Mouse (Mus musculus) lung, postnatal 14 days (tissue): ENCODE measurements around the gene Ncor2.

Experiments used
- DNase-seq: peaks from one replicate; pipeline ENCODE4 v3.0.0; 2021

Gene Ncor2

DNA sequence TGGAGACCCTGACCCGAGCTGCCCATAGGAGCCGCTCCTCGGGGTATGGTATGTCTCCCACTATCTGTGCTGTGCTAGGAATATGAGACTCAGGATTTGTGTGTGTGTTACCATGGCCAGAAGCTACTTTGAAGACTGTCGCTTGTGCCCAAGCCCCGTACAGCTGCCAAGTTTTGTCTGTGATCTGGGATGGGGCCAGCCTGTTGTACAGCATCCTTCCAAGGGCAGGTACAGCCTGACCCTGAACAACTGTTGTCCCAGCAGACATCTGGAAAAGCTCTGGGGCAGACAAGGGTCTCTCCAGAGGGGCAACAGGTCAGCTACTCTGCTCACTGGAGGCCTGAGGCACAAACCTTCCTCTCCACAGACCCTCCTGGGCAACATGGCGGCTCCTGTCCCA, 95.3 kb downstream of the Ncor2 start:
- no peak for DNase-seq

DNA sequence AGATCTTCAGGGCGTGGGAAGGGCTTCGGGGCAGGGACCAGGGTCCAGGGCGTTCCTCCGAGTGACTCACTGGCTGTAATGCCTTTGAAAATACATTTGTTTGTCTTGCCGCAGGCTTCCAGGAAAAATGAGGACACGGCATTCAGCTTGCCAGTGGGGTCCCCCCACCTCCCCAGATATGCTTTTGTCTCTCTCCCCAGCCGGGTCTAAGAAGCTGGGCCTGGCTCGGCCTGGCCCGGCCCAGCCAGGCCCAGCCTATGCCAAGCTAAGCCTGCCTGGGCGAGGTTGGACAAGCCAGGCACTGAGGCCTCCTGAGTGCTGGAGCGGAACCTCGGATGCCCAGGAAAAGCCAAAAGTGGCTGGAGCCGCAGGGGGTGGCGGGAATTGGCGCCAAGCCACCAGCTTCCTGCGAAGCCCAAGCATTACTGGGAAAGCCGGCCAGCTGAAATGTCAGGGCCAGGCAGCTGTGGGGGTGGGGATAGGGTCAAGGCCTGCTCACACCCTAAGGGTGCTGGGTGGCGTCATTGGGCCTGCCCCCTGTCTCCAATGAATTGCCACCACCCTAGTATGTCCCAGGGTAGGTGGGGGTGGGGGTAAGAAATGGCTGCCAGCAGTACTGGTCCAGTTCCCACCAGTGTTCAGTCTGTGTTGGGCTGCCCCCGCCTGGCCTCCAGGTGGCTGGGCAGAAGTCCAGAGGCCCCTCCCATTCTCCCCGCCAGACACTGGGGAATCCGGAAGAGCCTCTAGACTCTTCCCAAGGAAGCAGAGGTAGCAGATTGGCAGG, 97.5 kb downstream of the Ncor2 start:
- DNase-seq = peak; percentile 91

DNA sequence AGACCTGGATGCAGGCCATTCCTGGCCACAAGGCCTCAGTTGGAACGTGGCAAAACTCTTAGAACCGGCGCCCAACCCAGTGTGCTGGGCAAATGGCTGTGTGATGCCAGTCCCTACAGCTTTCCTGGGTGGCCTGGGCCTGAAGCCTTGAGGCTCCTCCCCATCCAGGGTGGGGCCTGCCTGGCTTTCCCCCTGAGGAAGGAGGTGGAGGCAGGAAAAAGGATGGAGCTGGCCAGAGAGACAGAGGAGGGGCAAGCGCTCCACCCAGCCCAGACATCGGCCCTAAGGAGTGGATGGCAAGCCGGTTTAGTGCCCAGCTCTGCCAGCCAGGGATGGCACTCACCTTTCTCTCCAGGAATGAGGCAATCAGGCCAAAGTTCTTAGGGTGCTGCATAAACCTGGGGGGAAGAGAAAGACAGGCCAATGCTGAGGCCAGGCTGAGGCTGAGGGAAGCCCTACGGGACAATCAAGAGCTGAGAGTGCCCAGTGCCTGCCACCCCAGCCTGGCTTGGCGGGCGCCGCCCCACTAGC, 98.2 kb downstream of the Ncor2 start:
- peak; percentile 61 for DNase-seq

DNA sequence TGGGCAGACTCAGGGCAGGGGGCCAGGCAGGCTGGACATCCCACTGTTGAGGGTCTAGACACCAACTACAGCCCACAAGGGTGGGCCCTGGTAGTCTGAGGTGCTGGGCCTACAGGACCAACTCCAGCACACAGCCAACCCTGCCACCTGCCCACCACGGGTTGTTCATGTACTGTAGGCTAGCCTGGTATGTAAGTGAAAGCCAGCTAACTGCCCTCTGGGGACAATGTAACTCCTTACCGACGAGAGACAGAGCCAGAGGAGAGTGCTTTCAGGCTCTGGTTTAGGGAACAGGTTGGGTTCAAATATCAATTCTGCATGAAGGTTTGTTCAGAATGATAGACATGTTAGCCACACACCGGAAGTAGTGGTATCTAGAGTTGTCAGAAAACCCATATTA, 98.7 kb downstream of the Ncor2 start:
- no peak for DNase-seq

DNA sequence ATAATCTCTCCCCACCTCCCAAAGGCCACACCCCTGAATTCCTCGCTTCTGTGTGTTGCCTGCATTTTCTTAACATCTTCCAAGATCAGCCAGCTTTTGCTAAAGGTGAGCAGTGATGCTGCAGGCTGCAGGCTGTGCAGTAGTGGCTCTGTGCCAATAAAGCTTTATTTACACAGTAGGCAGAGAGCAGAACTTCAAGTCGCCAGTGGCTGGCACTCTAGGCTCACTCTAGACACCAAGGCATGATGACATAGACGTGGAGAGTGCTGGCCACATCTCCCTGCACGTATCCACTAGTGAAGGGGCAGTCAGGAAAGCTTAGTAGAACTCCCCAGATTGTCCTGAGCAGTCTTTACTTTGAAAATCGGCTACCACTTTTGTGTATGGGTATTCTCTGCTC, 100.8 kb downstream of the Ncor2 start:
- DNase-seq = no peak

DNA sequence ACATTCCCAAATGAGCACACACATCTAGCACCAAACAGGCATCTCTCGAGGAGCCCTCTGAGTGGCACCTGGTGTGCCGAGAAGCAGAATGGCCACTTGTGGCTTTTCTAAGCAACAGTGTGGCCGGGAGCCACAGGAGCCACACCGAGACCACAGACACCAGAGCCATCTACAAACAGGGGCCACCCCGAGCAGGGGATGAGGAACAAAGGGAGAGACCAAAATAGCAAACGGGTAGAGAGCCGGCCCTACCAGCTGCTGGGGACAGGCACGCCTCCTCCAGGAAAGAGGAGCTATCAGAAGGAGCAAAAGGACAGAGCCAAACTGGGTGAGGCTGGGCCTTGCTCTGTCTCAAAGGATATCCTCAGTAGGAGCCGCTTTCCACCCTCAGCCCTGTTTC, 102.8 kb downstream of the Ncor2 start:
- no peak for DNase-seq

DNA sequence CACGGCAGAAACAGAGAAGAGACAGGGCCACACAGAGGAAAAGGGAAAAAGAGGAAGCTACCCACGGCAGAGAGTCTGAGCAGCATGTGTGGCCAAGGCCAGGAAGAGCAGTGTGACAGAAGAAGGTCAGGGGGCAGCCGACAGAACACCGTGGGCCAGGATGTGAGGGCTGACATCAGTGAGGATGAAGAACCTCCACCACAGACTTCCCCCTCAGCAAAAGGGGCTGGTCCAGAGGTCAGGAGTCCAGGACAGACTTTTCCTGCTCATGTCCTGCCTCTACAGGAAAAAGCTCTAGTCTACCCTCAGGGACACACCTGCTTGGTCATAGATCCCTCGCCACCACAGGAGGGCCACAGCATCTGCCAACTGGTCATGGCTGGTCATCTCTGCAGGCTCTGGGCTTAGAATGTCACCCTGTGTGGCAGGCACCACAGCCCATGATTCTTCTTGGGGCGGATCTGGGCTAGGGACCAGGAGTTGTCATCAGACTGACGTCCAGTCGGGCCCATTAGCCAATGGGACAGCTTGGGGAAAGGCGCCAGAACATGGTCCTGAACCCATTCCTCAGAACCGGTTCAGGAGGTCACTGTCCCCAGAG, 104.3 kb downstream of the Ncor2 start:
- no peak for DNase-seq

DNA sequence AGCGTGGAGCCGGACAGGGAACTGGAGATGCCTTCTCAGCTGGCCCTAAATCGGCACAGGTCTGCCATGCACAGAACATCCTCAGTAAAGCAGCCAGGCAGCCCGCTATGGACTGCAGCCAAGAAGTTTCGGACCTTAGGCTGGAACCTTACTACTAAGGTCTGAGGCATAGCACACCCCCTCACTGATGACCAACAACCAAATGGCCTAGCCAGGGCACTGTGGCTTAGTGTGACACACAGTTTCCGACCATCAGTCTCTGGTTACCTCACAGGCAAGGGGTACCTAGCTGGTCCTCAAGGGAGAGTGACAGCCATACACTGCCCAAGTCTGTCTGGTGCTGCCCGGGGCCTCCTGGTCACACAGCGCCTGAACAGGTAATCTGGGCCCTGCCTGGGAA, 105.1 kb downstream of the Ncor2 start:
- no peak for DNase-seq

DNA sequence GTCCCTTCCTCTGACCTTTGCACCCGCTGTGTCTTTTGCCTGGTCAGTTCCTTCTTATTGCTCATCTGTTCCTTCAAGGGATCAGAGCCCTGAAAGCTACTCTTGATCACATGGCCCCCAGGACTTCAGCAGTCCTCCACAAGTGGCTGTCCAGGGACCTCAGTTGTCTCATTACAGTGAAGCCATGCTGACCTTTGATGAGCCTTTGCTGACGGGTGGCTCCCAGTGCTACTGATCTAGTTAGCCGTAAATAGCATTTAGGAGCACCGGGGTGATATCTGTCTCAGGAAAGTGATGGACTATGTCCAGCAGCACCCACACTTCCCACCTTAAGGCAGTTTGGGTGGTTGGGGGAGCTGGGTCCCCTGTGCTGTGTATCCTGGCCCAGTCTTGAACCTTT, 105.7 kb downstream of the Ncor2 start:
- DNase-seq = no peak

DNA sequence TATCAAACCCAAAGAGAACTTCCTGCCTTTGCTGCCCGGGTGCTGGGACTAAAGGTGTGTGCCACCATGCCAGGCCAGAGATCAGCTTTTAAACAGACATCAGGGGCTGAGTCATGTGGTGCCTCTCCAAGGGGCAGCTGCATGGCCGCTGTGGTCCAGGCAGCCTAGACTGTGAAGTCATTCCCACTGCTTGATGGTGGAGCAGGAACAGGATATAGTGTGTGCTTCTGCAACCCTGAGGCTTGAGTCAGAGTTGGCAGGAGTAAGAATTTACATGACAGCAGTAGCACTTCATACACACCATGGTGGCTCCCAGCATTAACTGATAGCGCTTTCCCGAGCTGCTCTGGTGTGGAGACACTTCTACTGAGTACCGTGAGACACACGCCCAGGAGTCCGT, 106.6 kb downstream of the Ncor2 start:
- DNase-seq = peak; percentile 47

DNA sequence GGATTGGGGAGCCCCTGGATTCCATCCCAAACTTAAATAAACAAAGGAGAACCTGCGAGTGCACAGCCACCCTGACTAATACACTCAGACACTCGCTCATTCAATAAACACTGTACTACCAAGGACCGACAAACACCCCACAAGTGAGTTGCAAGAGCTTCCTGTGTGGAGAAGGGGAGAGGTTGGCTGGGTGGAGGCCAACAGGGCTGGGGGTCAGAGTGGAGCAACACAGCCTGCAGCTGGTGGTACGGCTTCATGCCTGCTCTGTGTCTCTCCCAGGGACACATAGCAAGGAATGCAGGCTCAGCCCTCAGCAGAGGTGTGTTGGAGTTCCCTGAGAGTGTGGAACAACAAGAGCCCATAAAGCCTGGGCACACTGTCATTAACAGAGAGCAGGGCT, 107.1 kb downstream of the Ncor2 start:
- DNase-seq = peak; percentile 77

DNA sequence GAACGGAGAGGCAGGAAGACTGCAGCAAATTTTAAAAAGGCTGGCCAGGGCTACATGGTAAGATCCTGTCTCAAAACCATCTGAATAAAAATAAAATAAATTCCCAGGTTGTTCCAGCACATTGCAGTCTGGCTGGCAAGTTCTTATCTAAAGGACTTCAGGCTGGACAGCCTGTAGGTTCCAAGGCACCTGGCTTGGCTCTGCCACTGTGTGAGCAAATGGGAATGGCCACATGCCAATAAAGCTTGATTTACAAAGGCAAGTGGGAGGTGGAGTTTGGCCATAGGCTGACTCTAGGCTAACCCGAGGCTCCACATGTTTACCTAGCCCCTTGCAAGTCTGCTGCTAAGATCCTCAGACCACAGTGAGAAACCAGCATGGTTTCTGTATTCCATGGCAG, 108.6 kb downstream of the Ncor2 start:
- peak; percentile 56 for DNase-seq

DNA sequence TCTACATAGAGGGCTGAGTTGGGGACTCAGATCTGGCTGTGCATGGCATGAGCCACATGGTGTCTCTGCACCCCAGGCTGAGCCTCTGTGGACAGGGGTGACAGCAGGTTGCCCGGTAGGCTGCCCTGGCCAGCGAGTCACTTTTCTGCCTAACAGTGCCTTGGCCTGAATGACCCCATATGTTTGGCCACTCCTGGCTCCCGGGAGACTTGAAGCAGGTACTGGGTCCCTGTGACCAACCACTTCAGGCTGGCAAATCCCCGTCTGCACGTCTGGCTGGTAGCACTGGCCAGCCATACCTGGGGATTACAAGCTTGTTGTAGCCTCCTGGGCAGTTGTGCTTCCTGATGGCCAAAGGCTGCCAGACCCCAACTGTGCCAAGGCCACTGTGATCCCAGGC, 109.1 kb downstream of the Ncor2 start:
- no peak for DNase-seq

DNA sequence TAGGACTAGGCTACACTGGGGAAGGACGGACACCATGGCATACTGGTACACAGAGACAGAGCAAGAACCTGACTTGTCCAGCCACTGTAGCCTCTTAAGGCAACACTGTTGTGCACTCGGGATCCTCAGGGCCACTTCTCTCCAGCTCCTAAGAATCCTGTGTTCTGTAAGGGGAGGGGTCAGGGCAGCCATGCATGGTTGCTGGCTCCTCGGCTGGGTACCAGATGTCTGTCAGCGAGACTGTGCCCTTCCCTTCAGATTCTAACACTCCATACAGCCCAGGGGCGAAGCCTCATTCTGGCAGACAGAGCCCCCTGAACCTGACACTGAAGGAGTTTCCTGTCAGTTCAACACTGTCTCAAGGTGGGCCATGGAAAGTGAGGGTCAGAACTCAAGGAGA, 109.6 kb downstream of the Ncor2 start:
- no peak for DNase-seq

DNA sequence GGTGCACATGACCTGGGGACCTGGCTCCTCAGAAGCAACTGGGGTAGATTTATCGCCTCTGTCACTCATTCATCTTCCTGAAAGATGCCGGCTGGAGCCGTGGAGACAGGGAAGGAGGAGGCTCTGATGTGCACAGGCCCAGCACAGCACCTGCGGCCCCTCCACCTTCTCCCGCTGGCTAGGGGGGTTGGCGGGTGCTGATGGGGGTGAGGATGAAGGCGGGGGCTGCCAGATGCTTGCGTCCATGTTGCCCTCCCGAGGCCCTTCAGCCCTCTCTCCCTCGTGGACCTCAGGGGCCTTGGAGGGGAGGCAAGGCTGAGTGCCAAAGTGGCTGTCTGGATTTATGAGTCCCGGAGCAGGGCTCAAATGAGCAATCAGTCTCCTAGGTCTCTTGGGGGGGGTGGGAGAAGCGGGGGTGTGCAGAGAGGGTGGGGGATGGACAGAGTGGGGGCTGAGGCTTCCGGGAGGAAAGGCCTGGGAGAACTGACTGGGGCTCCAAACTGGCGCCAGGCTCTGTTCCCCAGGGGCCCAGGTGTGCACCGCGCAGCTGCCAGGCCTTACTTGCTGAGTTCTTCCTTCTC, 110.6 kb downstream of the Ncor2 start:
- no peak for DNase-seq

DNA sequence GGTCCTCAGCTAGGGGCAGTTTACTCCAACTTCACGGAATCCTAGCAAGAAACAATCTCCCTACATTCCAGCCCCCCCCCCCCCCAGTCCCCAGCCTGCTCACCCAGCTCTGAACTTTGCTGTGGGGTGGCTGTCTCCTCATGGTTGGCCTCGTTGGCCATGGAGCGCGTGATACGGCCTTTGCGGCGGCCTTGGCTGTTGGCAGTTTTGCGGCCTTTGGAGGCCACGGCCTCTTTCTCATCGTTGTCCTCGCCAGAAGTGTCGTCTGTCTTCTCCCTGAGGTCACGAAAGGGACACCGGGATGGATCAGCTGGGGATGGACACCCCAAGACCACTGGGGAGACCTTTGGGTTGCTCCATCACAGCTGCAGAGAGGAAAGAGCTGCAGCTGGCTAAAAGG, 111.3 kb downstream of the Ncor2 start:
- no peak for DNase-seq

DNA sequence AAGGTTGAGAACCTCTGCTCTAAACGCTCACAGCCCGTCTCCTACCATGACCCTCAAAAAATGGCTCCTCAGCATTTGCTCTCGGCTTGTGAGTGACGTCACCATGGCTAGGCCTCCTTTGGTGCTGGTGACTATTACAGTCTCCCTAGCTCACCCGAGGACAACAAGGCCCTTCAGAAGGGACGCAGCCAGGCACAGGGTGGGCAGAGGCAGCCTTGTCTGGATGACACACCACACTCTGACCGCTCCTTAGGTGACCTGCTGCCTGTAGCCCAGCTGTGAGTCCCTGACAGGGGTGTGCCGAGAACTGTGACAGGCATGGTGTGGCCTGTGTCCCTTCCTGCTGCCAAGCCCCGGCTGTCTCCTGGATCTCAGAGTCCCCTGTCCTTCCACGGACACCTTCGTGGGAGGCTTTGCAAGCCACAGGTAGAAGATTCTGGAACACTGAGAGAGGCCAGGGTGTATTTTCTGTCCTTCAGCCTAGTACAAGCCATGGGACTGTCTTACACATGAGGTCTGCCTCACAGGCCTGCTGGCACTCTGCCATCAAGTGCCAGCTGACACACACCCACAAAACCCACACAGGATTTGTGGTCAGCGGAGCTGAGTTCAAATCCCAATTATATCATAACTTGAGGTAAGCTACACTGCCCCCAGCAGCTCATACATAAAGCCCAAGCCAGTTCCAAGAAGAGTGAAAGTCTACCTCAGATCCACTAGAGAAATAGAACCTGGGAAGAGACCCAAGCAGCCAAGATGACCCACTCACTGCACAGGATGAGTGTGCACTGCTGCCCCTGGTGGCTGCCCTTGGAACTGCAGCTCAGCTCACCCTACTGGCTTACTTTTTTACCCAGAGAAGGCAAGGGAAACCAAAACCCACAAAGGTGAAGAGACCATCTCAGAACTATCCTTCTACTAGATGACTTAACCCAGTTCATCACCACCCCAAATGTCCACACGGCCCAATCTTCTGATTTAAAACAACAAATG, 112.2 kb downstream of the Ncor2 start:
- peak; percentile 91 for DNase-seq

DNA sequence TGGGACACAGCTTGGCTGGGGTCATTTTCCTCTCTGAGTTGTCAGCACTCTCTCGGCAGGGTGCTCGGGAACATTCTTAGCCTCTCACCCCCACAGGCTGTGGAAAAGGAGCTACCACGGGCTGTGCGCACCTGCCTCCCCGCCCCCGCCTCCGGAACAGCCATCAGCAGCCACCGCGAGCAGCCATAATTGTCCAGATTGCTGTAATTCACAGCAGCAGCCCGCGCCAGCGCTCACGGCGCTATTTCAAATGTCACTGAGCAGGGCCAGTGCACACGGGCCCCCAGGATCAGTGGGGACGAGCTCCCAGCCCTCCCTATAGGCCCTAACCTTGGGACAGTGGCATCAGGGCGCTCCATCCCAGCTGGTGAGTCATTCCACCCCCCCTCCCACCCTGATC, 116.0 kb downstream of the Ncor2 start:
- DNase-seq = no peak

DNA sequence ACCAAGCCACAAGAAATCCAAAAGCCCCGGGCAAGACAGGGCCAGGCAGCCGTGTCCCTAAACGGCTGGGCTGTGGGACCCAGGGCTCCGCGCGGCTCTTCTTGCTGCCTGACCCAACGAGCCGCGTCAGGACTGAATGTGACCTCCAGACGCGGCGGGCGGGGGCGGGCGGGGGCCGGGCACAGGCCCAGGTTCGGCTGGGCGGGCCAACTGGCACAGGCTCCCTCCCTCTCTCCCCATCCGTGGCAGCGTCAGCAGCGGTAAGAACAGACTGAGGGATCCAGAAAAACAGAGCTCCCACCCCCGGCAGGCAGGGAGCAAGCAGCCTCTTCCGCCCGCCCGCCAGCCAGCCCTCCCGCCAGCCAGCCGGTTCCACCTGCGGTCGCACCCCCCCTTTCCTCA, 120.8 kb downstream of the Ncor2 start:
- DNase-seq = peak; percentile 73

DNA sequence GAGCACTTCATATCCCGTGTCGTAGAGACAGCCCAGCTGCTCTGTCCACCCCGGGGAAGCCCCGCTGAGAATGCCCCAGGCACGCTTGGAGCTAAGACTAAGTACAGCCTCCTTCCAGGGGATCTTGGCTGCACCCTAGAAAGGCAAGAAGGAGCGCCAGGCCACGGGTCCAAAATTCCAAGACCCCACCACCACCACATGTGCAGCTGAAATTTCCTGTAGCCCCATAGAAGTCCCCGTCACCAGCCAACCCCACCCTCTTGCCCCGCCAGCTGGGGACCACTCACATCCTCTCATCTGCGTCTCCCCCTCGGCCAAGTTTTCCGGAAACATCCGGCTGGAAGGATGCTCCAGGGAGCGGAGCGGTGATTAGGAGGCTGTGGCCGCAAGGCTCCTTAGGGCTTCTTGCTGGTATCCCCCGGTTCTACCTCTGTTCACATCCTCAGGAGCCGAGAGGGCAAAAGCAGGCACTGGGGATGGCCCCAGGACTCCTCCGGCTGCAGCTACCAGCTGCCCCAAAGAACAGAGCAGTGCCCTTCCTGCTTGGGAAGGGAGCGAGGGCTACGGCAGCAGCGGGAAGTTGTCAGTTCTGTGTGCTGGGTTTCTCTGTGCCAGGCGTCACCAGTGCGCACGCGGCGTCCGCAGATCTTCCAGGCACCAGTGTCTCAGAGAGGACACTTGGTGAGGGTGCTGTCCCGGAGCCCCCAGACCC, 121.3 kb downstream of the Ncor2 start:
- peak; percentile 56 for DNase-seq

DNA sequence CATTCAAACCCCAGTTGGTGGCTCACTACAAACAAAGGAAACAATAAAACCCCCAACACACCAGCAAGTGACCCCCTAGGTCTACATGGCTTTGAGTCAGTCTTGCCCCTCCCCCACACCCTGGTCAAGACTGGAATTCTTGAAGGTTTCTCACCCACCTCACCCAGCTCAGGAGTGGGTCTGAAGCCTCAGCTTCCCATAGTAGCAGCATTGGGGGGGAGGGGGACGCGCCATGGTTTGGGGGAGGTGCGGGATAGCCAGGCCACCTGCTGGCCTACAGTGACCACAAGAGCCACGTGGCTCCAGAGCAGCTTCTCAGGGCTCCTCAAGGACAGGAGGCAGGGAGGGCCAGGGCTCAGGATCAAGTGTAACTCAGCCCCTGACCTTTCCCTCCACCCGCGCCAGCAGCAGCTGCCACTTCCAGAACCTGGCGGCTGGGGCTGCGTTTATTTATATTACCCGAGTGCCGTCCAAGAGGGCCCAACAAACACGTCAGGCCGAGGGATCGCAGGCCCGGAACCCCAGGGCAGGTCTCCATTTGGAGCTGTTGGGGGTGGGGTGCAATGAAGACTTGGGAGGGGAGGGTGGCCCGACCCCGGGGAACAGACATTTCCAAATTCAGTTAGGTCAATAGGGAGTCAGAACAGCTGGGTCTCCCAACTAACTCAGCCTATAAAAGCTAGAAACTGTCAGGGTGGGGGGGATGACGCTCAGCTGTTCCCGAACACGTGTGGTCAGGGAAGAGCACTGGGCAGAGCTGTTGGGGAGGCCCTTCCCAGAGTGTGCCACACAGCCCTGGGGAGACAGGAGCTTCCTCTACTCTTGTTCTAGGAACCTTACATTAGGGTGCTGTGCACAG, 122.1 kb downstream of the Ncor2 start:
- peak; percentile 75 for DNase-seq
